Mouse (Mus musculus) CH12.LX (cell line): ENCODE measurements at regions not wholly inside any gene's neighbourhood (a gene's known extent, or its start where the extent isn't known, plus 50 kb on each side); places are given as distances from the start of the nearest gene placed in this dataset.

ENCODE experiments used
- DNase-seq: peaks from one replicate; pipeline ENCODE4 v3.0.0-alpha.2; 2013; ENCODE audit errors: extremely low read depth
- H3K27ac ChIP-seq: 2 replicates; pipeline ENCODE4 v1.5.1; 2012; ENCODE audit warnings: low read depth, mild to moderate bottlenecking, control low read depth, moderate library complexity; ENCODE audit not compliant: insufficient read depth
- H3K27me3 ChIP-seq: replicated peaks from 2 replicates; pipeline ENCODE3; 2012; ENCODE audit warnings: inconsistent platforms
- H3K36me3 ChIP-seq, 2 experiments: replicated peaks in 1 of 2; 2 replicates each; pipeline versions ENCODE3 to v1.6.1; 2012; ENCODE audit warnings: inconsistent platforms in 1 of 2, low read length in 1 of 2, mild to moderate bottlenecking in 1 of 2, mixed read lengths in 1 of 2, moderate library complexity in 1 of 2; ENCODE audit not compliant: control insufficient read depth in 1 of 2, insufficient read depth in 1 of 2
- H3K4me1 ChIP-seq, 2 experiments: 2 replicates each; pipeline ENCODE4 v1.6.1; 2012; ENCODE audit warnings: inconsistent platforms in 1 of 2, moderate library complexity in 1 of 2; ENCODE audit not compliant: insufficient read depth in 2 of 2, control insufficient read depth in 1 of 2
- H3K4me2 ChIP-seq: 2 replicates; pipeline ENCODE4 v1.6.1; 2012; ENCODE audit warnings: low read depth, mild to moderate bottlenecking, control low read depth; ENCODE audit not compliant: poor library complexity, insufficient read depth, severe bottlenecking
- H3K4me3 ChIP-seq, 3 experiments: fragments of 150-350 bp in 1 of 3; sonication (generic) in 1 of 3; replicated peaks in 1 of 3; 2 replicates each; pipeline versions ENCODE3 to v1.5.1; 2011 to 2012; ENCODE audit warnings: low read depth in 2 of 3, low read length in 2 of 3, mild to moderate bottlenecking in 2 of 3, moderate library complexity in 2 of 3, control low read depth in 1 of 3, improper control_type of control experiment in 1 of 3, inconsistent platforms in 1 of 3, mixed read lengths in 1 of 3; ENCODE audit not compliant: poor library complexity in 1 of 3
- H3K79me2 ChIP-seq: replicated peaks from 2 replicates; pipeline ENCODE4 v1.6.1; 2012; ENCODE audit warnings: mild to moderate bottlenecking, moderate library complexity; ENCODE audit not compliant: control insufficient read depth, poor library complexity, insufficient read depth, severe bottlenecking; ENCODE audit errors: extremely low read depth
- H3K9ac ChIP-seq: 2 replicates; pipeline ENCODE4 v1.6.1; 2012; ENCODE audit warnings: low read depth, mild to moderate bottlenecking, control low read depth, moderate library complexity; ENCODE audit not compliant: insufficient read depth
- H3K9me3 ChIP-seq: replicated peaks from 2 replicates; pipeline ENCODE3; 2012; ENCODE audit warnings: low read length, inconsistent platforms, mixed read lengths
- CHD1 ChIP-seq: IDR thresholded peaks from 2 replicates; pipeline ENCODE4 v1.6.1; 2012; ENCODE audit warnings: low read depth, low read length, improper control_type of control experiment, inconsistent platforms
- EP300 ChIP-seq: IDR thresholded peaks from 2 replicates; pipeline ENCODE4 v1.6.1; 2011; ENCODE audit warnings: low read length, improper control_type of control experiment
- HCFC1 ChIP-seq: IDR thresholded peaks from 2 replicates; pipeline ENCODE4 v1.6.1; 2012; ENCODE audit warnings: low read depth, mild to moderate bottlenecking, inconsistent platforms, low read length, improper control_type of control experiment
- IRF4 ChIP-seq: IDR thresholded peaks from 2 replicates; pipeline ENCODE4 v1.6.1; 2014; ENCODE audit warnings: low read depth, mild to moderate bottlenecking, inconsistent platforms, low read length, improper control_type of control experiment
- JUN ChIP-seq: IDR thresholded peaks from 2 replicates; pipeline ENCODE4 v1.6.1; 2011; ENCODE audit warnings: low read depth, mild to moderate bottlenecking, low read length, improper control_type of control experiment, moderate library complexity; ENCODE audit not compliant: insufficient read depth
- JUND ChIP-seq: conservative IDR thresholded peaks from 2 replicates; pipeline ENCODE4 v1.6.1; 2011; ENCODE audit warnings: low read depth, low read length, improper control_type of control experiment
- KAT2A ChIP-seq: IDR thresholded peaks from 2 replicates; pipeline ENCODE4 v1.6.1; 2012; ENCODE audit warnings: low read length, improper control_type of control experiment, inconsistent platforms; ENCODE audit not compliant: insufficient replicate concordance
- MAX ChIP-seq: IDR thresholded peaks from 2 replicates; pipeline ENCODE4 v1.6.1; 2011; ENCODE audit warnings: low read length, improper control_type of control experiment
- MAZ ChIP-seq: IDR thresholded peaks from 2 replicates; pipeline ENCODE4 v1.6.1; 2012; ENCODE audit warnings: low read depth, mild to moderate bottlenecking, inconsistent platforms, low read length, improper control_type of control experiment, moderate library complexity
- MXI1 ChIP-seq: IDR thresholded peaks from 2 replicates; pipeline ENCODE4 v1.6.1; 2011; ENCODE audit warnings: mild to moderate bottlenecking, low read depth, low read length, improper control_type of control experiment
- RAD21 ChIP-seq: IDR thresholded peaks from 2 replicates; pipeline ENCODE4 v1.6.1; 2011; ENCODE audit warnings: low read depth, mild to moderate bottlenecking, low read length, improper control_type of control experiment, moderate library complexity
- RCOR1 ChIP-seq: conservative IDR thresholded peaks from 2 replicates; pipeline ENCODE4 v1.6.1; 2012; ENCODE audit warnings: low read depth, mild to moderate bottlenecking, inconsistent platforms, low read length, improper control_type of control experiment
- SIN3A ChIP-seq: IDR thresholded peaks from 2 replicates; pipeline ENCODE4 v1.6.1; 2012; ENCODE audit warnings: low read length, improper control_type of control experiment, inconsistent platforms
- USF2 ChIP-seq: conservative IDR thresholded peaks from 2 replicates; pipeline ENCODE4 v1.6.1; 2011; ENCODE audit warnings: low read depth, low read length, improper control_type of control experiment
- ZC3H11A ChIP-seq: IDR thresholded peaks from 2 replicates; pipeline ENCODE4 v1.6.1; 2012; ENCODE audit warnings: low read depth, mild to moderate bottlenecking, inconsistent platforms, low read length, improper control_type of control experiment
- ZMIZ1 ChIP-seq: IDR thresholded peaks from 2 replicates; pipeline ENCODE4 v1.6.1; 2012; ENCODE audit warnings: low read depth, mild to moderate bottlenecking, inconsistent platforms, low read length, improper control_type of control experiment
- dilution Hi-C: fragments of 300-500 bp; cut with MboI; formaldehyde crosslinking; loops from 2 replicates; pipeline ENCODE4 v1.14.3; 2020; ENCODE audit warnings: low sequenced_read_pairs; ENCODE audit not compliant: extremely low pct_unique_long_range_greater_than_20kb, extremely low pct_ligation_motif_present
- in situ Hi-C: fragments of 300-500 bp; cut with MboI; formaldehyde crosslinking; loops from 3 replicates; pipeline ENCODE4 v1.14.3; 2019; ENCODE audit warnings: low sequenced_read_pairs, low pct_ligation_motif_present, low pct_unique_long_range_greater_than_20kb, mixed read lengths

DNA sequence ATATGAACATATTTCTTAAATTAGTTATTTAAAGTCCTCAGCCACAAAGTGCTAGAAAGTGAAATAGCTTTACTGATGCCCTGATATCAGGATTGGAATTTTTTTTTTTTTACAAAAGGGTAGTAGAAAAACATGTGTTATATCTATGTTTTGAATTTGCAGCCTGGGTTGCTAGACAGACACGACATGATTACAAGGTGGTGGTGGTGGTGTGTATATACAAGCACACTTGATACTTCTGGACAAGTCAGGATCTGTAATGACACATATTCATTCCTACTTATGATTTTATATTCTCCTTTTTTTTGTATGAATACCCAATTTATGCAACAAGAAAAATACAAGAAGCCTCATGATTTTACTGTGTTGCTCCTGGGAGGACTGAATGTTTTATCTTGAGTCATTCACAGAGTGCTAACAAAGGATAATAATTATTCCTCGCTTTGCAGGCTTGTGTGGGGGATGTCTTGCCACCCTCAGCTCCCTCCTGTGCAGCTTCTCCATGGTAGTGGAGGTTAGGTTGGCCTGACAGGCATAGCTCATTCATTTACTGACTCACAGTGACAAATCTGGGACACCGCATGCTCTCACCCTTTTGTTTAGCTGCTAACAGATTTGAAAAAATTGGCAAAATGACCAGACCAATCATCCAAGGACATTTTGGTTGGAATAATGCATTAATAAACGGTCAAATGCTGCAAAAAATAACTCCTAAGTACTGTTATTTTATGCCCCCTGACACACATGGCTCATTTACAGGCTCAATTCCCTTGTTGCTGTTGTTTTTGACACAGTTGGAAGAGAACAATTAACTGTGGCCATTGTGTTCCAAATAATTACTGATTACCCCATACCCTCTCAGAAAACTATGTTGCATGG is 303.3 kb upstream of the Sel1l start:
- no peak overlapping the region for H3K4me3 ChIP-seq
- H3K27me3 ChIP-seq, result no peaks in the 10 kb centered on the region
- in situ Hi-C loops, result no loop called here

GRCm38 (mm10) chr12:92137539-92137938 is 288.6 kb upstream of the Sel1l start:
- H3K9ac ChIP-seq, result no peak overlapping the region
- H3K79me2 ChIP-seq, result no peaks in the 10 kb centered on the region
- H3K4me3 ChIP-seq, result no peak overlapping the region
- no peaks in the 10 kb centered on the region for H3K9me3 ChIP-seq
- TF ChIP-seq CHD1 (no peak), MAX (no peak), MXI1 (no peak), ZMIZ1 (no peak)
- no peak for DNase-seq
- no peak overlapping the region for H3K4me2 ChIP-seq
- dilution Hi-C loops, result no loop called here
- no peaks in the 10 kb centered on the region for H3K27me3 ChIP-seq
- in situ Hi-C loops, result no loop called here
- no peak overlapping the region for H3K27ac ChIP-seq
- no peaks in the 10 kb centered on the region for H3K36me3 ChIP-seq
- H3K4me1 ChIP-seq, result no peaks in the 10 kb centered on the region

More for the DNA sequence above, 303.3 kb upstream of the Sel1l start:
- dilution Hi-C loops, result no loop called here
- no peak for DNase-seq
- Histone ChIP-seq H3K27ac (no peak overlapping the region), H3K9me3 (no peaks in the 10 kb centered on the region), H3K79me2 (no peaks in the 10 kb centered on the region), H3K4me1 (no peaks in the 10 kb centered on the region), H3K36me3 (no peaks in the 10 kb centered on the region), H3K9ac (no peak overlapping the region), H3K4me2 (no peak overlapping the region)
- no peak for TF ChIP-seq CHD1
- TF ChIP-seq KAT2A, result no peak
- TF ChIP-seq JUN, result no peak
- TF ChIP-seq RAD21, result no peak
- no peak for TF ChIP-seq HCFC1
- TF ChIP-seq ZC3H11A, result no peak
- TF ChIP-seq EP300, result no peak
- no peak for TF ChIP-seq MAZ
- TF ChIP-seq USF2, result no peak

DNA sequence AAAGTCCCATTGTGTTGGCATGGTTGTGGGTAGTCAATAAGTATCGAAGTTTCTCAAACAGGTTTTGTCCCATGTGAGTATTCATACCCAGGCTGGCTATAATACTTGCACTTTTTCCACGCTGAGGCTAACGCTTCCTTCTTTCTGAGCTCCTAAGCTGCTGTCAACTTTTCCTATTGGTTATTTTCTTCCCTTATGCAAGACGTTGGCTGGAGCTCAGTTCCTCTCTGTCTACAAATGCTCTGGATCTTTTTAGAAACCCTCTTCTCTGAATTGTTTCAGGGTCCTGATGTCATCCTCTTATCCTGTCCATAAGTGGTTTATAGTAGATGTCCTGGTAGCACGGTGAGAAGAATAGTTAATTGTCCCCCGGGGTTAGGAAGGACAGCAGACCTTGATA is 278.7 kb upstream of the Sel1l start:
- TF ChIP-seq SIN3A (no peak), EP300 (peak; percentile 55), JUND (0 out of 2 replicates have a peak, but pooled peaks have one; percentile 15), IRF4 (0 out of 2 replicates have a peak, but pooled peaks have one; percentile 11), RCOR1 (no peak)
- no peaks in the 10 kb centered on the region for H3K36me3 ChIP-seq
- in situ Hi-C loops (no loop called here), dilution Hi-C loops (no loop called here)
- no peak overlapping the region for H3K4me3 ChIP-seq
- peaks cover 0 to 7% of the 10 kb centered on the region in 2 experiments; a peak in 1 of 4 replicates for H3K4me1 ChIP-seq
- H3K27ac ChIP-seq, result no peak overlapping the region
- peak overlapping the region; percentile 91; the same call in 1 of the 2 replicates for H3K4me2 ChIP-seq
- H3K9me3 ChIP-seq, result no peaks in the 10 kb centered on the region
- no peaks in the 10 kb centered on the region for H3K79me2 ChIP-seq
- H3K9ac ChIP-seq, result no peak overlapping the region
- peak; percentile 30 for DNase-seq
- no peaks in the 10 kb centered on the region for H3K27me3 ChIP-seq
